Mouse (Mus musculus) thymus, postnatal 10 days (tissue): ENCODE measurements around the gene Fen1.
"Not testable (repeated sequence)": the region's sequence is repeated elsewhere in the genome, so short reads cannot be mapped to it uniquely, and the experiment has no call there.

Experiments
- DNase-seq, 2 experiments: peaks; one replicate each; pipeline ENCODE4 v3.0.0; 2021; ENCODE audit warnings: low spot score in 2 of 2

Fen1 gene

GRCm38 (mm10) chr19:10182142-10182541 lies 21.8 kb downstream of the Fen1 start:
- DNase-seq: no peak

- DNase-seq: no peak
Observed at GRCm38 (mm10) chr19:10181225-10181624, 22.7 kb downstream of the Fen1 start.

- DNase-seq: no peak
Observed at GRCm38 (mm10) chr19:10176941-10177372, 27.0 kb downstream of the Fen1 start.

GRCm38 (mm10) chr19:10176477-10176876 lies 27.5 kb downstream of the Fen1 start:
- DNase-seq: no peak

- DNase-seq: no peak
Observed at GRCm38 (mm10) chr19:10174956-10175355, 29.0 kb downstream of the Fen1 start.

- no peak for DNase-seq
Observed at GRCm38 (mm10) chr19:10173844-10174539, 30.0 kb downstream of the Fen1 start.

- DNase-seq: no peak
Observed at GRCm38 (mm10) chr19:10173116-10173718, 30.8 kb downstream of the Fen1 start.

GRCm38 (mm10) chr19:10171846-10172245 lies 32.1 kb downstream of the Fen1 start:
- no peak for DNase-seq

GRCm38 (mm10) chr19:10171359-10171758 lies 32.6 kb downstream of the Fen1 start:
- no peak for DNase-seq

- DNase-seq: no peak
Observed at GRCm38 (mm10) chr19:10170466-10170865, 33.5 kb downstream of the Fen1 start.

GRCm38 (mm10) chr19:10169692-10170330 lies 34.2 kb downstream of the Fen1 start:
- not testable (repeated sequence) for DNase-seq

GRCm38 (mm10) chr19:10169179-10169578 lies 34.8 kb downstream of the Fen1 start:
- no peak for DNase-seq

- no peak for DNase-seq
Observed at GRCm38 (mm10) chr19:10168441-10168840, 35.5 kb downstream of the Fen1 start.

- no peak for DNase-seq
Observed at GRCm38 (mm10) chr19:10167951-10168350, 36.0 kb downstream of the Fen1 start.

GRCm38 (mm10) chr19:10167112-10167511 lies 36.9 kb downstream of the Fen1 start:
- DNase-seq: no peak

- not testable (repeated sequence) for DNase-seq
Observed at GRCm38 (mm10) chr19:10165928-10166327, 38.0 kb downstream of the Fen1 start.

- DNase-seq: no peak
Observed at GRCm38 (mm10) chr19:10163896-10164295, 40.1 kb downstream of the Fen1 start.

- DNase-seq: no peak
Observed at GRCm38 (mm10) chr19:10157725-10158124, 46.2 kb downstream of the Fen1 start.

- DNase-seq: no peak
Observed at GRCm38 (mm10) chr19:10149189-10149588, 54.8 kb downstream of the Fen1 start.
